Mouse (Mus musculus) NIH3T3 (cell line): Measurements from ENCODE around the gene Piwil1.
"Not testable (repeated sequence)": the region's sequence is repeated elsewhere in the genome, so short reads cannot be mapped to it uniquely, and the experiment has no call there.

ENCODE experiments used
- DNase-seq: peaks from one replicate; pipeline ENCODE4 v3.0.0-alpha.2; 2012; ENCODE audit warnings: low read depth

Gene Piwil1

DNA sequence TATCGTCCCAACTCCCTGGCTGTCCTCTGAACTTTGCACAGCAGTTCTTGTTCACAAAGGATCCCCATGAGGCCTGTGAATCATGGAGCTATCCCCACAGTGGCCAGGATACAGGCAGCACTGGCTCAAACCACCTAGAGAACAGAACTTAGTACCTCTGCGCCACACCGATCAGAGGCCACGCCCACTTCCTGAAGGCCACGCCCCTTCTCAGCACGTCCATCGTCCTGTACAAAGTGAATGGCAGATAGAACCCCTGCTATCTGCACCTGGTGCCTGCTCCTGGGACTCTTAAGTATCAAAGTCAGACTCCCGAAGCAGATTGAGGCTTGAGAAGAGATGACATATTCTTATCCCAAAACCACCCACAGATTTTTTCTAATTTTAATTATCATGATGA, 8.3 kb downstream of the Piwil1 start:
- no peak for DNase-seq

DNA sequence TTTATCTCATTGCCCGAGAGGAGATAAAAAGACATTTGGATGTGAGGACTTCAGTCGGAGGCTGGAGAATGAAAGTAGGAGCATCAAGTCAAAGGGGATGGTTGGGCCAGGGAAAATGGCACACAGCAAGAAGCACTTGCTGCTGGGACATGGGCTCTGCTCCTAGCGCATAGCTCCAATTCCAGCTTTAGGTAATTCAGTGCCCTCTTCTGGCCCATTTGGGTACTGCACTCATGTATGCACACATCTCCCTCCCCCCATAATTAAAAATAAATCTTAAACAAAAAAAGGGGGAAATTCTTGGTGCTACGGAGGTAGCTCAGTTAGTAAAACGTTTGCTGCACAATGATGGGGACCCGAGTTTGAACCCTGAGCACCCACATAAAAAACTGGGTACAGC, 9.5 kb downstream of the Piwil1 start:
- peak; percentile 10 for DNase-seq

DNA sequence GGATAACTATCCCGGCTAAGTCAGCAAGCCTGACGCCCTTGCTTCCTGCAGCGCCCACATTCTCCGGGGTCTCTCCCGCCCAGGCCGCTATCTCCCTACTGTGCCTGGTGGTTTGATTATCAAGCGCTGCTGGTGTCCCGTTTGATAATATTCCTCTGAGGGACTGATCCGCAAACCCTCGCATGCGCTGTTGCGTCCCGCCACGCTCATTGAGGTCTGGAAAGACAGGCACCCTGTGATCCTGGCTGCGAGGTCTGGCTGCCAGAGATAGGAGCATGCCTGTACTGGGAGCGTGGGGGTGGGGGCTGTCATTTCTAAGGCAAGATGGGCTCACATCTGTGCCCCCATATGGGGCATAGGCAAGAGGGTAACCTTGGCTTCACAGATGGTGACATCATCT, 12.8 kb downstream of the Piwil1 start:
- DNase-seq = no peak

DNA sequence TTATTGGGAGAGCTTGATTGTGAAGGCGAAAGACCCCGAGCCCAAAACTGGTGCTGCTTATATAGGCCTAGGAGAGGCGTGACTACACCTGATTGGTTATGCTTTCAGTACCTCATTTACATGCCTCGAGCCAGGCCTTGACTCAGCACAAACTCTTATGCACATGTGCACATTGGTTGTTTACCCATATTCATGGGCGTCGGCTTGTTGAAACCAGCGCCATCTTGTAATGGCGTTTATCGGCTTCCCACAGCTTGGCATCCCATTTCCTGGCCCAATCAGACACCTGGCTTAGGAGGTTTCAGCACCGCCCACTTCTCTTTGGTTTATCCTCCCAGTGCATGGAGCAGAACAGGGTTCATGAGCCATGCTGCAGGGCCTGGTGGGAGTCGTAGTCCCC, 18.1 kb downstream of the Piwil1 start:
- not testable (repeated sequence) for DNase-seq

DNA sequence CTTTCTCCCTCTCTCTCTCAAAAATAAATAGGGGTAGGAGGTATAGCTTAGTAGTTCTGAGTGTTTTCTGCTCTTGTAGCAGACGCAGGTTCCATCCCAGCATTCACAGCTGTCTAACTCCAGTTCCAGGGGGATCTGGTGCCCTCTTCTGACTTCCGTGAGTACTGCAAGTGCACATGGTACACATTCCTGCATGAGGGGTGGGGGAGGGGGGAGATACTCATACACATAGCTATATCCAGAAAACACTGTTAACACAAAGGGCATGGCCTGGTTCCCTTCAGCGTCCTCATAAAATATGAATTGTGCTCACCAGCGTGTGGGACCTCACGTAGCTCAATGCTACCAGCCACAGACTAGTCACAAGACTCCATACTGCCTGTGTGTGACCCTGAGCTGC, 27.0 kb downstream of the Piwil1 start:
- DNase-seq = peak; percentile 26

DNA sequence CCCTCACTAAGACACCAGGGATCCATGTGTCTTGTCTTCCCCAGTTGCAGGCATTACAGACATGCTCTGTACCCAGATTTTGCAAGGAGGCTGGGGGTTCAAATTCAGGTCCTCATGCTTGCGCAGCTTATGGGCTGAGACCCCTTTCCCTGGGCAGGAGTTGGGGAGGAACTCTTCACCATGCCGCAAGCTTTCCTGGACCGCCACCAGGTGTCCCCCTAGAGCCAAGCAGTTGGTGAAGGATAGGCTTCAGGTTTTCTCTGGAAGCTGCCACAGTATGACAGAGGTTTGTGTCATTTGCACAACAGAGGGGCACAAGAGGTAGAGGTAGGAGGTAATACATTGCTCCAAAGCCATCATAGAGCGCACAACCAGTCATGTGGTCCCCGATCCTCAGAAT, 28.3 kb downstream of the Piwil1 start:
- peak; percentile 11 for DNase-seq

DNA sequence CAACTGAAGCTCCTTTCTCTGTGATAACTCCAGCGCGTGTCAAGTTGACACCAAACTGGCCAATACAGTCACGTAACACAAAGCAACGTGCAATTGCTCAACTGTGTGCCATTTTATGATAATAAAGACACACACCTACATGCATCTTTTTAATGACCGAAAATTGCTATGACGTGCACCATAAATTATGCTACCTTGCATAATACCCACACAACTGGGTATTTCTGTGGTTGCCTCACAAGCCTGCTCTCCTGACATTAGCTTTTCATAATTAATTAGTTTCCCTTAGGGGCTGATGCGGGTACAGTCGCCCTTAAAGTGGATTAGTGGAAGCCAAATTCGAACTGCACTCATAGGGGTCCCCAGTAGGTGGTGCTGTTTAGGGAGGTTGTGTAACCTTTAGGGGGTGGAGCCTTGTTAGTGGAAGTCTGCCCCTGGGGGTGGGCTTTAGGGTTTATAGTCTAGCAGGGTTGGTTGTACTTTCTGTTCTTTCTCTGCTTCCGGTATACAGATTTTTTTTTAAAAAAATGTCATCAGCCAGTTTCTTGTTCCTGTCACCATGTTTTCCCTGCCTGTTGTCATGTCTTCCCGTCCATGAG, 30.2 kb downstream of the Piwil1 start:
- no peak for DNase-seq

DNA sequence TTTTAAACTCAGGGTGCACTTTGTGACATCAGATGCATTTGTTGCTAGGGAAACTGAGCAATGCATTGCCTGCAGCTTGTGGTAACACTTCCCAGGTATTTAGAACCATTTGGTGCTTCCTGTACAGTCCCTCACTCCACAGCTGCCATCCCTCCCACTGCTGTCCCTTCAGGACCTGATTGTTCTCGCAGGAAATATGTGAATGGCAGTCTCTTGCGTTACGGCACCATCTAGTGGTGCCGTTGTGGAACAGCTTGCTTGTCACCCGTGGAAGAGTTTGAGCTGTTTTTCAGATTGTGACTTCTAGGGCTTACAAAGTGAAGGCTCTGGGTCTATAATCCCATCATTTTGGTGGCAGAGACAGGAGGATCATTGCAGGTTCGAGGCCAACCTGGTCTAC, 31.6 kb downstream of the Piwil1 start:
- peak; percentile 66 for DNase-seq

DNA sequence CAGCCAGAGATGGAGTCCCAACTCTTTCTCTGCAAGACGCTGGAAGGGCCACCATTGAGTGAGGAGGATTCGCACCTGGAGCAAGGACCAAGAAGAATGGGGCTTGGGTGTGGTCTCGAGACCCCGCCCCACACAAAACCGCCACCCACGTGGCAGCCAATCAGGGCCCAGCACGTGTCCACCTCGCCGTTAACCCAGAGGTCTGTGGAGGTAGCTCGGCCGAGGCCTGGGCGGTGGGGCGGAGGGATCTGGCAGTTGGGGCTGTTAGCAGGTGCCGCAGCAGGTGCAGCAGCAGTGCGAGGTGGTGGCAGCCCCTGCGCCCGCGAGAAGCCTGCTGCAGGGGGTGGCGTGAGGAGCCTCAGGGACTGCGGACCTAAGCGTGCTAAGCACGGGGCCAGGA, 33.6 kb downstream of the Piwil1 start:
- DNase-seq = no peak

DNA sequence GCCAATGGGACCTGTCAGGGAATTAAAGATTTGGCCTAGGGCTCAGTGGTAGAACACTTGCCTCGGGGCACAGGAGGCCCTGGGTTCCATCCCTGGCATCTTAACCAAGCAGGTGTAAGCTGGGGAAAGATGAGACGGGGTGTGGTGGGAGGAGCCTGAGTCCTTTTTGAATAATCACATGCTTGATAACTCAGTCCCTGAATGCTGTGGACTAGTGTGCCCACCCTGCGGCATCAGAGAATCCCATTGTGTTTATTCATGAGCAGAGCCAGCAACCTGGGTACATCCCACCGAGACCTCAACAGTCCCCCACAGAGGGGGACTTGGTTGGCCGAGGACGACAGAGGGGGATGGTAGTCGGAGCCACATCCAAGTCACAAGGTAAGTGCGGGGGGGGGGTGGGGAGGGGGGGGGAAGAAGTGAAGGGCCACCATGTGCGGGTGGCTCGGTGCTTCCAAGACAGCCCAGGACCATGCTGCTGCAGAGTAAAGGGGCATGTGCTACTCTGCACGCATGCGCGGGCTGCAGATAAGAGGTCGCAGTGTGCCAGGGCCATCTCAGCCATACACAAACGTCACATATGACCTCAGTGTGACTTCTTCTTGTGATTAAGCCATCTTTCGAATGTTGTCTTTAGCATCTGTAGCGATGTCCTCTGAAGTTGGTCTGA, 37.0 kb downstream of the Piwil1 start:
- no peak for DNase-seq

DNA sequence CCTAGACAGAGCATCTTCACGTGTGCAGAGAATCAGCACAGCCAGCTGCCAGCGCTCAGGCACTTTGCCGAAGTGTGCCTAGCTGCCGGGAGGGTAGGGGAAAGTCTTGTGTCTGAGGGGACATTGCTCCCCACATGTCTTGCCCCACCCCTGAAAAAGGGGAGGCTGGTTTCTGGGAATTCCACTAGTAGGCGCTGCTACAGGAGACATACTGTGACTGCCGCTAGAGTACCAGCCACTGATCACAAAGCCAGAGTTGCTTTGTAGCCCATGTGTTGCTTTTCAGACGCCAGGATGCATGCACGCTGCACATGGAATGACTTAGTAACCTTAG, 37.5 kb downstream of the Piwil1 start:
- no peak for DNase-seq

DNA sequence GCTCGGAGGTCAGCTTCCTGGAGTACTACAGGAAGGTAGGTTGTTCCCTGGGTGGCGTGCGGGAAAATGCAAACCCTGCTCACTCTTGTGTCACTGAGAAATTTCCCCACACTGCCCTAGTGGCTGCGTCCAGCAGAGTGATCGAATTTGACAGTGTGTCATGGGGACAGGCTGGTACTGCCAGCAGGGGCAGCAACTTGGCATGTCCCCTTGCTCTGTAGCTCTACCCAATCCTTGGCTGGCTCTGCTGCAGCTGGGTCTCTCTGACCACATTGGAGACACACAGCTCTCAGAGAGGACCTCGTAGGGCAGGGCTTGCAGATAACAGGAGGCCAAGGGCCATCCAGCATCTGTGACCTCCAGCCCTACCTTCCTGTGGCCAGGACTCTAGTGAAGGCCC, 42.0 kb downstream of the Piwil1 start:
- DNase-seq = no peak

DNA sequence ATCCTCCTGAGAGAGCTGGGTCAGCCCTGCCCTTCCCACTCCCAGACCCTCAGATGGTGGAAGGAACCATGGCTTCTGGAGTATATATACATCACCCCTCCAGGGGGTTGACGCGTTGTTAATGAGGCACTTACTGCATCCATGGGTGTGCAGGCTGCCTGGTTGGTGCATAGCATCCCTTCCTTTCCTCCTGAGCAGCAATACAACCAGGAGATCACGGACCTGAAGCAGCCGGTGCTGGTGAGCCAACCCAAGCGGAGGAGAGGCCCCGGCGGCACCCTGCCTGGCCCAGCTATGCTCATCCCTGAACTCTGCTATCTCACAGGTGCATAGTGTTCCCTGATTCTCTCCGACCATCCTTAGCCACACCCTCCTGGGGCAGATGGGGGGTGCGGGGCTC, 42.9 kb downstream of the Piwil1 start:
- no peak for DNase-seq

DNA sequence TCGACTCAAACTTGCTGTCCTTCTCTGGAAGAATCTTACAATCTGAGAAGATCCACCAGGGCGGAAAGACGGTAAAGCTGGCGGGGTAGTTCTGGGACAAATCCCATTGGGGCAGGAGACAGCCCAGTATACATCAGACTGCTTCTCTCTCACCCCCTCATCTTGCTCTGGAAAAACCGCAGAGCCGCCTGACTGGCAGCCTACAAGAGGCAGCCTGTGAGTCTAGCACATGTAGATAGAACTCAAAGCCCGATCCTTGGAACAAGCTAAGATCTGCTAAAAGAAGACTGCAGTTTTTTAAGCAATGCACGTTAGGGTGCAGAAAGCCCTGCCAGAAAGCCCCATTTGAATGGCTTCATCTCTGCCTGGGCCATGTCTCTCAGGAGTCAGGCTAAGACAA, 43.9 kb downstream of the Piwil1 start:
- no peak for DNase-seq

DNA sequence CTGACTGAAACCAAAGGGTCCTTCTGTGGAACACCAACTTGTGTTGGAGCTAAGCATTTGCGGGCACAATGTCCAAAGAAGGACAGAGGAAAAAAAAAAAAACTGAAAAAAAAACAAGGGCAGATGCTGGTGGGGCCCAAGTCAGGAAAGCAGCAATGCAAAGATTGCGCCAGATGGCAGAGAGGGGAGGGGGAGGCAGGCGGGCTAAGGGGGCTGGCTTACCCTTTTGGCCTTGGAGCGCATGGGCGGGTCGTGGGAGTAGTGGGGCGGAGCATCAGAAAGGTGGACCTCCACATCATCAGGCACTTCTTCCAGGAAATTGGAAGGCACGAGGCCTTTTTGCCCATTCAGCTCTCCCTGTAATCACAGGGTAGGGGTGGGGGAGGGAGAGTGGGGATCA, 58.8 kb downstream of the Piwil1 start:
- no peak for DNase-seq

DNA sequence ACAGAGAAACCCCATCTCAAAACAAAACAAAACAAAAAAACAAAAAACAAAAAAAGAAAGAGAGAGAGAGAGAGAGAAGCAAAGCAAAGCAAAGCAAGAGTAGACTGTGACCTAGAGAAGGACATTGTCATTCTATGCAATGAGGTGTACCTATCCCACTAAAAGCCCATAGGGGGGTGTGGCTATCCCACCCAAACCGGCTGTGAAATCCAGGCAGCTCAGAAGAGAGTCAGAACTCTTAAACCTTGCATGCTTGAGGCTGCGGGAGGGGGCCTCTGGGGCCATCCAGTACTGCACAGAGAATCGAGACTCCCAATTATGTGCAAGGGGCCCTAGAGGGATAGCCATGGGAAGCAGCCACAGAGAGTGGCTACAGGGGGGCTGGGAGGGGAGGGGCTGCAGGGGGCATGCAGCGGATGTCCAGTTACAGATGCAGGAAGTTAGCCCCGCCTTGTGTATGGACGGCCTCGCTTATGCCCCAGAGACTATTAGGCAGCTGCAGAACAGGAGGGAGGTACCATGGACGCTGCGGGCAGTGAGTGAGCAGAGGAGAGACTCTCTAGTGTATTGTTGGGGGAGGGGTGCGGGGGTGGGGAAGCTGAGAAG, 66.8 kb downstream of the Piwil1 start:
- no peak for DNase-seq

DNA sequence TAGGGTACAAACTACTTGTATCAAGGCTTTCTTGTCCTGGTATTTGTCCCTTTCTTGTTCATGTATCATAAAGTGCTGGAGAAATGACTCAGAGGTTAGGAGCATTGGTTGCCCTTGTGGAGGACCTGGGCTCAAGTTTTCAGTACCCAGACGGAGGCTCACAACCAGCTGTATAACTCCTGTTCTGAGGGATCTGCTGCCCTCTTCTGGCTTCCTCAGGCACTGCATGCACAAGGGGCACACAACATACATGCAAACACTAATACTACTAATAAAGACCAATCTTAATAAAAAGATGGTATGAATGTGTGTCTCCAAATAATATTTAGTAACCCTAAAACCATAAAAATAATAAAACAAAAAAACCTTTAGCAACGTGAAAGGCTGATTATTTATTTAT, 74.1 kb downstream of the Piwil1 start:
- no peak for DNase-seq

DNA sequence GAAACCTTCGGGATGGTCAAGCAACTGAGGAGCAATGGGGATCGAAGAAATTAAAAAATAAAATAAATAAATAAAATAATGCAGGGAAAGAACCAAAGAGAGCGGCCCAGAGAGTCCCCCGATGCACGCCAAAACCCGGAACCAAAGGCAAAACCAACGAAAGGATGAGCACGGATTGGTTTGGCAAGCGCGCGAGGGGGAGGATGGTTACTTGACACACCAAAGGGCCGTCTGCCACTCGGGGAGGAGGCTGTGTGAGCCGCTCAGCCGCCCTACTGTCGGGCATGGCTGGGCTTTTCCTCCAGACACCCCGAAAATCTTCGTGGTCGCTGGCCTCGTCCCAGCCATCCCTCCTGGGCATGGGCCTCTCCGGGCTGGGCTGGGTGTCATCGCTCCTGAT, 79.3 kb downstream of the Piwil1 start:
- DNase-seq = no peak

DNA sequence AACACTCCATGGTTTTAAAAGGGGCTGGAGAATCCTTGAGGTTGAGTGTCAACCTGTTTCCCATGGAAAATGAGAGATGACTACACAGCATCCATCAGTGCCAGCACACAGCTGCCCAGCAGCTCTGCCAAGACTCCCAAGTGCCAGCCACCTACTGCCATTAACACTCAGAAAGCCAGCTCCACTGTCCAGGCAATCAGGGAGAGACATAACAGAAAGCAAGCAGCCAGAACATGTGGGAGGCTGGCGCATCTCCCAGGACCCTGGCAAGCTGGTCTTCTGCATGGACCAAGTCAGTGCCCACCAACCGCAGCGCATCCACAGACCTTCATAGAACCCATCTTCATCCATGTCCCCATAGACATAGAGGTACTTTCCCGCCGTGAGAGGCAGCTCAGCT, 98.3 kb downstream of the Piwil1 start:
- DNase-seq = no peak
